Mouse (Mus musculus) bone marrow, adult 2 months (tissue): Measurements from ENCODE around the gene Asb16. TPM values are rescaled to one million over a fixed set of nuclear protein-coding genes. Genes with fewer than 3 reads are reported as not detected.
"Not testable (repeated sequence)": the region's sequence is repeated elsewhere in the genome, so short reads cannot be mapped to it uniquely, and the experiment has no call there.

Experiments used
- H3K27ac ChIP-seq: fragments of 200-500 bp; 2 replicates; pipeline ENCODE4 v1.5.1; 2012; ENCODE audit warnings: low read depth, mild to moderate bottlenecking, control low read depth, inconsistent platforms, low read length; ENCODE audit not compliant: control insufficient read depth, poor library complexity, insufficient read depth
- H3K4me1 ChIP-seq: fragments of 200-500 bp; 2 replicates; pipeline ENCODE4 v1.6.1; 2011; ENCODE audit warnings: low read length; ENCODE audit not compliant: control insufficient read depth, insufficient read depth
- H3K4me3 ChIP-seq: fragments of 200-500 bp; replicated peaks from 2 replicates; pipeline ENCODE3; 2011; ENCODE audit warnings: mild to moderate bottlenecking, low read depth, low read length, control low read depth; ENCODE audit not compliant: control insufficient read depth
- CTCF ChIP-seq: fragments of 200-500 bp; IDR thresholded peaks from 2 replicates; pipeline ENCODE4 v1.5.1; 2011; ENCODE audit warnings: low read length, control low read depth; ENCODE audit not compliant: control insufficient read depth, insufficient read depth
- POLR2A ChIP-seq: fragments of 200-500 bp; IDR thresholded peaks from 2 replicates; pipeline ENCODE4 v1.6.1; 2011; ENCODE audit warnings: low read depth, mild to moderate bottlenecking, control low read depth, low read length, borderline replicate concordance; ENCODE audit not compliant: control insufficient read depth
- WGBS: fragments of 180-500 bp; shearing (Covaris S2); methylation state at CpG from one replicate; pipeline ENCODE4 v1.1.7; 2018; 5-methylcytosine and 5-hydroxymethylcytosine counted together
- polyA plus RNA-seq: library from polyadenylated mRNA; stranded (reverse); fragments of >200 nt; gene quantifications from 2 replicates; pipeline ENCODE4 v1.2.4, GENCODE M21; 2011; ENCODE audit warnings: low replicate concordance; ENCODE audit not compliant: missing spikeins, insufficient read depth, insufficient read length

The Asb16 gene
- polyA plus RNA-seq, 1 experiment, result 0.52 TPM

DNA sequence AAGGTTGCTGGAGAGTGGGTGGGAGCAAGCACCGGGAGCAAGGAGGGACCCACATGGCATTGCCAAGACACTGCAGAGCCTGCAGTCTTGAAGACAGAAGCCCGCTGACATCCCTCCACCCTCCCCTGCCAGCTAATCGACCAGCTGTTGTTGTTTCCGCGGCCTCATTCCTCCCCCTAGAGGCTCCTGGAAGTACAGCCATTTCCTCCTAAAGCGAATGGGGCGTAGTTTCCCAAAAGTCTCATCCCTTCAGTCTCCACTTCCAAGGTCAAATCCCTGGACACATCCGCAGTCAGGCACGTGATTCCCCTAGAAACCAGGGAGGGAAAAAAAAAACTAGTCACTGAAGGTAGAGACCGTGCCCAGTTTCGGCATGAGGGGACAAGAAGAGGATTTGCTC is 1.1 kb upstream of the Asb16 start:
- WGBS, result 7% methylated on average over 11 of the region's 11 CpGs
- Histone ChIP-seq H3K4me3 (no peak overlapping the region), H3K4me1 (no peaks in the 10 kb centered on the region), H3K27ac (no peak overlapping the region)
- TF ChIP-seq CTCF, result peak; percentile 62
- no peak for TF ChIP-seq POLR2A

DNA sequence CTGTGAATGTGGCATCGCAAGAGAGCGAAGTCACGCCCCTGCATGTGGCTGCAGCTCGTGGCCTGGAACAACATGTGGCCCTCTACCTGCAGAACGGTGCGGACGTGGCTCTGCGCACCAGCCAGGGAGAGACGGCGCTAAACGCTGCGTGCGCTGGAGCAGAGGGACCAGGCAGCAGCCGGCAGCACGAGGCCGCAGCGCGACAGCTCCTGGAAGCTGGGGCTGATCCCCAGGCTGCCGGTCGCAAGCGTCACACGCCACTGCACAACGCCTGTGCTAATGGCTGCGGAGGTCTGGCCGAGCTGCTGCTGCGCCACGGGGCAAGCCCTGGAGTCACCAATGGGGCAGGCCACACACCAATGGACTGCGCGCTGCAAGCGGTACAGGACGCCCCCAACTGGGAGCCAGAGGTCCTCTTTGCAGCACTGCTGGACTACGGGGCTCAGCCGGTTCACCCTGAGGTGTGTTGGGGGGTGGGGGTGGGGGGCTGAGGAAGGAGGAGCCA is 7.9 kb downstream of the Asb16 start:
- no peak overlapping the region for H3K4me3 ChIP-seq
- WGBS, result 3% methylated on average over 33 of the region's 33 CpGs
- TF ChIP-seq POLR2A (no peak), CTCF (no peak)
- no peak overlapping the region for H3K27ac ChIP-seq
- H3K4me1 ChIP-seq, result 0 out of 2 replicates have a peak, but pooled peaks cover 1% of the 10 kb centered on the region

DNA sequence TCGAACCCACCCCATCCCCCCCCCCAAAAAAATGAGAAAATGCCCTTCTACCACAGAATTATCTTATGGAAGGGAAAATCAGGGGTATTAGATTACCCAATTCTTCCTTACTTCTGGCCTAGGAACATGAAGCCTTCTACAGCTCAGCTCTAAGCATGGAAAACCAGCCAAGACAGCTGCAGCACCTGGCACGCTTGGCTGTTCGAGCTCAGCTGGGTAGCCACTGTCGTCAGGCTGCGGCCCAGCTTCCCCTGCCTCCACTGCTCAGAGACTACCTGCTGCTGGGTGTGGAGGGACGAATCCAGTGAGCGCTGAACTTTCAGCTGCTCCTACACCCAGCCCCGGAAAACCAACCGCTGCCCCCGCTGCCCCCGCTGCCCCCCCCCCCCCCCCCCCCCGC is 9.2 kb downstream of the Asb16 start:
- TF ChIP-seq POLR2A, result no peak
- TF ChIP-seq CTCF, result no peak
- Histone ChIP-seq H3K4me1 (0 out of 2 replicates have a peak, but pooled peaks cover 1% of the 10 kb centered on the region), H3K4me3 (no peak overlapping the region), H3K27ac (no peak overlapping the region)
- 79% methylated on average over 11 of the region's 12 CpGs for WGBS

DNA sequence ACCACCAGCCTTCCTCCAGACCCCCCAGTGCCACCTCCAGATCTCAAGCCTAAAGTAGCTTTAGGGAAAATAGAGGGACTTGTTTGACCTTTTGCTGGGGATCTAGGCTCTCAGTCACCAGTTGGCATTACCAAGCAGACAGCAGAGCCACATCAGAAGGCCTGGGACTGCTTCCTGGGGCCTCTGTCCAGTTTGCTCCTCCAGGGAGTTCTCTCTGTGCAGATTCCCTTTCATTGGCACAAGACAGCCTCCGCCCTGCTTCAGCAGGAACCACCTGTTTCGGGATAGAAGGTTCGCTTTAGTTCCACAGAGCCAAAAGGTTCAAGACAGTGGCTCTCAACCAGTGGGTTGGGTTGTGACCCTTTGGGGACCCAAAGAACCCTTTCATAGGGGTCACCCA is 11.1 kb downstream of the Asb16 start:
- 0 out of 2 replicates have a peak, but pooled peaks cover 1% of the 10 kb centered on the region for H3K4me1 ChIP-seq
- H3K27ac ChIP-seq, result no peak overlapping the region
- 81% methylated on average over 3 of the region's 3 CpGs for WGBS
- no peak overlapping the region for H3K4me3 ChIP-seq
- TF ChIP-seq CTCF (no peak), POLR2A (no peak)

DNA sequence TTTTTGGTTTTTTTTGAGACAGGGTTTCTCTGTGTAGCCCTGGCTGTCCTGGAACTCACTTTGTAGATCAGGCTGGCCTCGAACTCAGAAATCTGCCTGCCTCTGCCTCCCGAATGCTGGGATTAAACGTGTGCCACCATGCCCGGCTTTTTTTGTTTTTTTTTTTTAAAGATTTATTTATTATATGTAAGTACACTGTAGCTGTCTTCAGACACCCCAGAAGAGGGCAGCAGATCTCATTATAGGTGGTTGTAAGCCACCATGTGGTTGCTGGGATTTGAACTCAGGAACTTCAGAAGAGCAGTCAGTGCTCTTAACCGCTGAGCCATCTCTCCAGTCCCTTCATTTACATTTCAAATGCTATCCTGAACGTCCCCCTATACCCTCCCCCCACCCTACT is 11.7 kb downstream of the Asb16 start:
- WGBS, result 57% methylated on average over 6 of the region's 6 CpGs
- not testable (repeated sequence) for H3K4me3 ChIP-seq, H3K4me1 ChIP-seq, H3K27ac ChIP-seq

DNA sequence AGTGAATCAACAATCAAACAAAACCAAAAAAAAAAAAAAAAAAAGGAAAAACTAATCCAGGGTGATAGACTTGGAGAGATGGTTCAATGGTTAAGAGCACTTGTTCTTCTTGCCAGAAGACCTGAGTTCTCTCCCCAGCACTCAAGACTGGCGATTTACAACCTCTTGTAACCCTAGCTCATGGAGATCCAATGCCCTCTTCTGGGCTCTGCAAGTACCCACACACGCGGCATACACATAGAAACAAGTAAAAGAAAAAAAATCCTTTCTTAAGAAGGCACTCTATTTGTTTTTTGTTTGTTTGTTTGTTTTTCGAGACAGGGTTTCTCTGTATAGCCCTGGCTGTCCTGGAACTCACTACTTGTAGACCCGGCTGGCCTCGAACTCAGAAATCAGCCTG is 15.4 kb downstream of the Asb16 start:
- WGBS, result 79% methylated on average over 6 of the region's 6 CpGs
- H3K4me1 ChIP-seq, result no peaks in the 10 kb centered on the region
- no peak overlapping the region for H3K27ac ChIP-seq

DNA sequence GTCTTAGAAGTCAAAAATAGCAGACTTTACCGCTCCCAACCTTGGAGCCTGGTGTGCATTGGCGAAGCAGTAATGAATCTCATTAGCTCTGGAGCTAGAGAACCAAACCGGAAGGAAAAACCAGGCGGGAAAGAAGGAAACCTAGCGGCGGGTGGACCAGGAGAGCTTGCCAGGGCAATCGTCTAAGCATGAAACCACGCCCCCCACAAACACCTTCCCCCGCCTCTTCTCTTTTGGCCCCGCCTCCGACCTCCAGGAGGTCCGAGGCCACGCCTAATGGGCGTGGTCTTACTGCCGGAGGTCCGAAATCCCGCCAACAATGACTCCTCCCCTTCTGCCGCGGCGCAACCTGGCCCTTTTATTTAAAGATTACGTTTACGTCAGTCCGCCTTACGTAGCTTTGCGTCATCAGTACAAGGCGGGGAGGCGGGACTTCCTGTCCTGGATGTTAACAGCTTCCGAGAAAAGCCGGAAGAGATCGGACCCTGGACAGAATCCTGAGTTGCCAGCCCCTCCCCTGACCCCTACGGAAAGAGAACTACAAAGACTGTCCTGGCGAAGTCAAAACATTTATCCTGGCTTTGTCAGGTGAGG is 16.1 kb downstream of the Asb16 start, which contains the start of gene Tmub2:
TSS of gene Tmub2 (plus strand) at position 431 of the 594 bp plus-strand sequence.
- no peaks in the 10 kb centered on the region for H3K4me1 ChIP-seq
- under 1% methylated on average over 32 of the region's 32 CpGs for WGBS
- TF ChIP-seq CTCF, result no peak
- no peak for TF ChIP-seq POLR2A
- H3K27ac ChIP-seq, result peak within 1 kb of the TSS; percentile 86
- peak within 1 kb of the TSS; percentile 82 for H3K4me3 ChIP-seq

More for the DNA sequence above, 15.4 kb downstream of the Asb16 start:
- H3K4me3 ChIP-seq, result no peak overlapping the region
- TF ChIP-seq POLR2A, result no peak
- TF ChIP-seq CTCF, result no peak

DNA sequence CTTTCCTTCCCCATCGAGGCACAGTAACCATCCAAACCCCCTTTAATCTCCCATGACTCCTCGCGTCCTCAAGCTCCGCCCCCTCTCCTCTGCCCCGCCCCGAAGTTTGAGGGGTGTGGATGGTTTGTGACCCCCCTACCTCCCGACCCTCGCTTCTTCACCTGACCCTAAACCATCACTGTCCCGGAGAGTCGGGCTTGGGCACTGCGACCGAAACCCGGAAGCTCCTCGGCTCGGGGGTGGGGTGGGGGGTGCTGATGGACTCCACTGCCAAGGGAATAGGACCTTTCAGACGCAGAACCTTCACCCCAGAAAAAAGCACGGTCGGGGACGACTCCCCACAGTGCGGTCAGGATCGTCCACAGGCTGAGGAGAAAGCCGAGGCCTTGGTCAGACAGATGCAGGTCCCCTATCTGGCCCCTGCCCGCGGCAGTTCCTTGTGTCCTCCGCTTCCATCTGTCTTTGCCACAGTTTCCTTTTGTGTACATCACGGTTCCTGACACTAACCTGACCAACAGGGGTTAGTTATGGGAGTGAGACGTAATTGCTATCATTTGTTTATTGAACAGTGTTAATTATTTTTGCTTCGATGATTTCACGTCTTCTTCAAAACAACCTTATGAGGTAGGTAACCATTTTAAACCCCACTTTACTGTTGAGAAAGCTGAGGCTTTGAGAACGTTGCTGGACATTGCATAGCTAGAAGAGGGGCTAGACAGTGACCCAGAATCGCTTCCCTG is 16.7 kb downstream of the Asb16 start:
- WGBS, result 3% methylated on average over 31 of the region's 31 CpGs
- no peak for TF ChIP-seq CTCF
- no peak for TF ChIP-seq POLR2A

More for the DNA sequence above, 16.7 kb downstream of the Asb16 start:
- H3K4me3 ChIP-seq, result peak overlapping the region; percentile 82
- H3K4me1 ChIP-seq, result no peaks in the 10 kb centered on the region
- H3K27ac ChIP-seq, result peak overlapping the region; percentile 86
